ENCODE assay signal across 8 mouse cellular contexts in genomic region chr11:84066071-84066481, GRCm38 (mm10). TPM values are rescaled to one million over a fixed set of nuclear protein-coding genes. Genes with fewer than 3 reads are reported as not detected.
DNase-seq lines count a peak whose midpoint lies in the region; ATAC-seq and TF ChIP-seq lines count a peak whose summit lies in the region.

No protein-coding gene starts in this region.

- 5% methylated on average over 11 of the region's 11 CpGs for WGBS in lung, embryonic 16.5 days
- 8% methylated on average over 11 of the region's 11 CpGs for WGBS in lung, adult 2 months
- 6% methylated on average over 11 of the region's 11 CpGs for WGBS in heart, postnatal 0 days
- 4% methylated on average over 11 of the region's 11 CpGs for WGBS in limb, embryonic 13.5 days
- WGBS in small intestine, adult 2 months = 9% methylated on average over 11 of the region's 11 CpGs

- peaks cover 15% of the 10 kb centered on the region for H3K4me1 ChIP-seq in lung, embryonic 16.5 days (replicated peaks; ENCODE audit: control insufficient read depth, insufficient read depth, low read length)
- 0 out of 2 replicates have a peak, but pooled peaks cover 2% of the 10 kb centered on the region for H3K4me1 ChIP-seq in lung, adult 2 months (ENCODE audit: control insufficient read depth, insufficient read depth, low read length)
- H3K4me1 ChIP-seq in heart, postnatal 0 days (ENCODE audit: control insufficient read depth, insufficient read depth) = peaks cover 16% of the 10 kb centered on the region; the same call in 1 of the 2 replicates
- peaks cover 23% of the 10 kb centered on the region for H3K4me1 ChIP-seq in limb, embryonic 13.5 days
- no peaks in the 10 kb centered on the region for H3K4me1 ChIP-seq in small intestine, adult 2 months (ENCODE audit: control insufficient read depth, insufficient read depth, insufficient read length, low read length)

- TF ChIP-seq EP300 in heart, postnatal 0 days (IDR thresholded peaks at IDR 0.05; ENCODE audit: low read depth) = no peak

- H3K9ac ChIP-seq in lung, embryonic 16.5 days (ENCODE audit: low read length) = 0 out of 2 replicates have a peak overlapping the region, but pooled peaks have one; percentile 0
- H3K9ac ChIP-seq in heart, postnatal 0 days (replicated peaks; ENCODE audit: low read depth, low read length) = no peak overlapping the region
- H3K9ac ChIP-seq in limb, embryonic 13.5 days = no peak overlapping the region

- DNase-seq in lung, adult 2 months = no peak
- DNase-seq in cerebellum, adult 8-10 months = peak; percentile 53
- peak; percentile 47 for DNase-seq in heart, postnatal 0 days (ENCODE audit: low spot score)
- no peak for DNase-seq in ovary, adult 18-20 months (ENCODE audit: low spot score)
- DNase-seq in gastrocnemius, postnatal 25 days = no peak

- no peak for ATAC-seq in lung, embryonic 16.5 days (ENCODE audit: low read depth)
- ATAC-seq in heart, postnatal 0 days (ENCODE audit: insufficient read depth, low read depth) = no peak
- no peak for ATAC-seq in limb, embryonic 13.5 days (ENCODE audit: low FRiP score, low read depth)

- H3K27ac ChIP-seq in lung, embryonic 16.5 days (ENCODE audit: low read length) = no peak overlapping the region
- H3K27ac ChIP-seq in heart, postnatal 0 days (ENCODE audit: low read depth) = no peak overlapping the region
- H3K27ac ChIP-seq in limb, embryonic 13.5 days = no peak overlapping the region
- H3K27ac ChIP-seq in small intestine, adult 2 months (ENCODE audit: insufficient read depth, low read depth, low read length) = no peak overlapping the region

- no peak for TF ChIP-seq CTCF in lung, adult 2 months (IDR thresholded peaks at IDR 0.05; ENCODE audit: insufficient read depth, low read length)
- peak; percentile 46; the same call in 1 of the 2 replicates for TF ChIP-seq CTCF in heart, postnatal 0 days (IDR thresholded peaks at IDR 0.05; ENCODE audit: low read depth)
- peak; percentile 37; the same call in 1 of the 2 replicates for TF ChIP-seq CTCF in small intestine, adult 2 months (IDR thresholded peaks at IDR 0.05; ENCODE audit: extremely low read depth, insufficient read length, insufficient replicate concordance, low read depth, low read length)

- H3K4me2 ChIP-seq in lung, embryonic 16.5 days (ENCODE audit: low read depth, low read length) = no peak overlapping the region
- H3K4me2 ChIP-seq in heart, postnatal 0 days (ENCODE audit: low read depth, low read length) = peak overlapping the region; percentile 1; the same call in 1 of the 2 replicates
- H3K4me2 ChIP-seq in limb, embryonic 13.5 days (replicated peaks) = peak overlapping the region; percentile 79

- H3K9me3 ChIP-seq in lung, embryonic 16.5 days (ENCODE audit: control insufficient read depth, low read length) = no peaks in the 10 kb centered on the region
- no peaks in the 10 kb centered on the region for H3K9me3 ChIP-seq in heart, postnatal 0 days (replicated peaks; ENCODE audit: control insufficient read depth, low read length)
- no peaks in the 10 kb centered on the region for H3K9me3 ChIP-seq in limb, embryonic 13.5 days

- TF ChIP-seq POLR2A in lung, adult 2 months (IDR thresholded peaks at IDR 0.05; ENCODE audit: borderline replicate concordance, extremely low read depth, low read depth, low read length) = no peak
- TF ChIP-seq POLR2A in small intestine, adult 2 months (IDR thresholded peaks at IDR 0.05; ENCODE audit: low read depth, low read length) = no peak

- H3K27me3 ChIP-seq in lung, embryonic 16.5 days (ENCODE audit: control insufficient read depth, insufficient read depth, low read depth, low read length) = no peaks in the 10 kb centered on the region; the same call in 1 of the 2 replicates
- H3K27me3 ChIP-seq in heart, postnatal 0 days (ENCODE audit: control insufficient read depth, insufficient read depth, low read length) = peaks cover 41% of the 10 kb centered on the region
- peaks cover 41% of the 10 kb centered on the region for H3K27me3 ChIP-seq in limb, embryonic 13.5 days
- peaks cover 15% of the 10 kb centered on the region for H3K27me3 ChIP-seq in small intestine, adult 2 months (ENCODE audit: control insufficient read depth, insufficient read depth, low read length)

- no peak overlapping the region; the same call in 1 of the 2 replicates for H3K4me3 ChIP-seq in lung, embryonic 16.5 days (ENCODE audit: low read length)
- no peak overlapping the region for H3K4me3 ChIP-seq in lung, adult 2 months (replicated peaks; ENCODE audit: extremely low read depth, low read depth, low read length)
- H3K4me3 ChIP-seq in heart, postnatal 0 days (ENCODE audit: low read depth, low read length) = no peak overlapping the region
- H3K4me3 ChIP-seq in limb, embryonic 13.5 days = peak overlapping the region; percentile 12; the same call in 1 of the 2 replicates
- H3K4me3 ChIP-seq in small intestine, adult 2 months (ENCODE audit: low read depth, low read length) = no peak overlapping the region

- no peaks in the 10 kb centered on the region for H3K36me3 ChIP-seq in lung, embryonic 16.5 days (ENCODE audit: control insufficient read depth, insufficient read depth, low read length)
- no peaks in the 10 kb centered on the region for H3K36me3 ChIP-seq in heart, postnatal 0 days (replicated peaks; ENCODE audit: control insufficient read depth, insufficient read depth, low read length)
- H3K36me3 ChIP-seq in limb, embryonic 13.5 days = no peaks in the 10 kb centered on the region
- no peaks in the 10 kb centered on the region for H3K36me3 ChIP-seq in small intestine, adult 2 months (ENCODE audit: control insufficient read depth, insufficient read depth, low read length)

RNA-seq across cellular contexts. Expression of gene Dusp14, which starts 3.0 kb away (rescaled TPM):
- 26.1 and 29.8 TPM in 2 replicates for polyA plus RNA-seq in lung, embryonic 16.5 days (2015; fragmentation: Nextera tagmentation; extraction: Ambion mirVana)
- polyA plus RNA-seq in lung, adult 2 months (2012; rRNA removed) = 70.3 and 122 TPM in 2 replicates
- total RNA-seq in heart, postnatal 0 days (2014; rRNA removed; ENCODE audit: low replicate concordance) = 1.3 and 8.2 TPM in 2 replicates
- 1.4 and 2.4 TPM in 2 replicates for polyA plus RNA-seq in heart, postnatal 0 days (2015; fragmentation: Nextera tagmentation; extraction: Ambion mirVana)
- 16.0 and 16.8 TPM in 2 replicates for polyA plus RNA-seq in limb, embryonic 13.5 days (2015; fragmentation: Nextera tagmentation; extraction: Ambion mirVana)
- 3.3 and 10.3 TPM in 2 replicates for polyA plus RNA-seq in small intestine, adult 2 months (2012; rRNA removed)
- total RNA-seq in gastrocnemius, postnatal 25 days (2021) = 1 to 10 TPM; 5.0 to 6.3 TPM

Comparison
In these comparisons a context has a peak if more than half of its experiments do, and no peak if none do; other contexts are left out.
1. DNase-seq: peak in cerebellum, adult 8-10 months (single experiment) and heart, postnatal 0 days (single experiment); none in lung, adult 2 months (single experiment), ovary, adult 18-20 months (single experiment) and gastrocnemius, postnatal 25 days (single experiment).